Mouse (Mus musculus): Measurements from ENCODE around the gene Thrb. TPM values are rescaled to one million over a fixed set of nuclear protein-coding genes. Genes with fewer than 3 reads are reported as not detected.

The Thrb gene
- polyA plus RNA-seq, 1 experiment from 2014 or later = 0.20 TPM

DNA sequence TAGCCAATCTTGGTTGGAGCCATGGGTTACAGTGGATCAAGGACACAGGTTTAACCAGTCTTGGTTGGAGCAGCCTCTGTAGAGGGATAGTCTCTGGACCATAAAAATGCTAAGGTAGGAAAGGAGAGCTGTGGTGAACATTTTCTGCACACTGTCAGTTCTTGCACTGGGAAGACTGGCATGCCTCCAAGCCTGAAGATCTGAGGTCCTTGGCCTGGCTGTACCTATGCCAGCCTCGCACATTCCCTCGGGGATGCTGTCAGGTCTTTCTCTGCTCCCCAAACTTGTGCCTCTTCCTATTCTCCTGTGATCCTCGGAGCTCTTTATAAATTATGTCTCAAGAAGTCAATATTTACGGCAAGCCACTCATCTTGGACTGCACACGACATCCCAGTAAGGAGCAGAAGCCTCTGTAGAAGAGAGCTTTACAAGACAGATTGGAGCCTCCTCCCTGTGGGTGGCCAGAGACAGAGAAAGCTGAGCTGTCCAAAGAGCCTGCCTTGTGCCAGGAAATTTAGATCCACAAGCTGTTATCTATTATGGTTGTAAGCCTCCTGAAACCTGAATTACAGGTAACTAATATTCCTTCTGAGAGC, 199.8 kb downstream of the Thrb start:
- WGBS = 74% methylated on average over 5 of the region's 5 CpGs

DNA sequence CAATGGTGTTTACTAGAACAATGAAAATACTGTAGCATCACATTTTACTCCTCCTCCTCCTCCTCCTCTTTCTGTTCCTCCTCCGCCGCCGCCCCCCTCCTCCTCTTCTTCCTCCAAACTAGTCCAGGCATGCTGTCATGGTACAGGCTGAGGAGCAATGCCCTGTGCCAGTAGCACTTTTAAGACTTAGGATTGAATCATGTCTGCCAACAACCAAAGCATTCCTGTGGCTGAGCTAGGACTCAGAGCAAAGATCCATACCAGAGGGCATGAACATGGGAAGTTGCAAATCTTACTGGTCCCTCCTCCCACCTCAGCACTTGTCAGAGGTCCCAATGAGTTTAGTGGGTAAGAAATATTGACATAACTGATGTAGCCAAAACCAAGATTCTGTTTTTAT, 202.6 kb downstream of the Thrb start:
- no peak for ATAC-seq (ENCODE audit: low FRiP score, low TSS enrichment)
- H3K4me3 ChIP-seq (ENCODE audit: low read length) = no peak overlapping the region
- H3K4me2 ChIP-seq (replicated peaks; ENCODE audit: low read depth, low read length) = no peak overlapping the region
- no peaks in the 10 kb centered on the region for H3K27me3 ChIP-seq (ENCODE audit: control insufficient read depth, insufficient read depth, low read length)
- H3K4me1 ChIP-seq (ENCODE audit: control insufficient read depth, insufficient read depth, low read length) = no peaks in the 10 kb centered on the region
- H3K9me3 ChIP-seq (ENCODE audit: control insufficient read depth, low read length) = no peaks in the 10 kb centered on the region
- H3K9ac ChIP-seq (ENCODE audit: low read depth, low read length) = no peak overlapping the region
- no peak overlapping the region for H3K27ac ChIP-seq (ENCODE audit: low read depth, low read length)
- WGBS = 86% methylated on average over 3 of the region's 3 CpGs
- H3K36me3 ChIP-seq (ENCODE audit: control insufficient read depth, insufficient read depth, low read length) = no peaks in the 10 kb centered on the region

More for the DNA sequence above, 199.8 kb downstream of the Thrb start:
- Histone ChIP-seq H3K36me3 (ENCODE audit: control insufficient read depth, insufficient read depth, low read length) (no peaks in the 10 kb centered on the region), H3K4me2 (replicated peaks; ENCODE audit: low read depth, low read length) (no peak overlapping the region), H3K4me3 (ENCODE audit: low read length) (no peak overlapping the region), H3K9me3 (ENCODE audit: control insufficient read depth, low read length) (no peaks in the 10 kb centered on the region), H3K4me1 (ENCODE audit: control insufficient read depth, insufficient read depth, low read length) (no peaks in the 10 kb centered on the region), H3K9ac (ENCODE audit: low read depth, low read length) (no peak overlapping the region), H3K27ac (ENCODE audit: low read depth, low read length) (no peak overlapping the region), H3K27me3 (ENCODE audit: control insufficient read depth, insufficient read depth, low read length) (no peaks in the 10 kb centered on the region)
- no peak for ATAC-seq (ENCODE audit: low FRiP score, low TSS enrichment)

DNA sequence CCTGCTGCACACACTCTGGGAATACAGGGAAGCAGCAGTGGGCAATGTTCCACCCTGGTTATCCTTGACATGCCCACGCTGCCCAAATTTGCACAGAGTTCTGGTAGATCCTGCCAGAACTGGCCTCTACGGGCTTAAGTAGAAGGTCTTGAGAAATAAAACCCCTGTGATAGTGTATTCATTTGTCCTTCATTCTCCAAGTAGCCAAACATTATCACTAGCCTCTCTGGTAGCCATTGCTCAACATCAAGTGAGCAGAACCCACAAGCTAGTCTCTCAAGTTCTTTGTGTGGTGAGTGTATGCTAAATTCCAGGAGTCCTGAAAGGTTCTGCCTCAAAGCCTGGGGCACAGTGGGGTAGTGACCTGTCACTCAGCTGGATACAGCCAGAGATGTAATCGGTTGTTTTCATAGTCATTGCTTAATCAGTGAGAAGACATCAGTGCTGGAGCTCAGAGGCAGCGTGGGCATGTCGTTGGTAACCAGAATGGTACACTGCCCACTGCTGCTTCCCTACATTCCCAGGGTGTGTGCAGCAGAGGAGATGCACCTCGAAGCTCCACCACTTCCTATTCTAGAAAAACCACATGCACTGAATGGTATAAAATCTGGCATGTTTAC, 203.8 kb downstream of the Thrb start:
- 78% methylated on average over 6 of the region's 6 CpGs for WGBS
- no peak for ATAC-seq (ENCODE audit: low FRiP score, low TSS enrichment)
- Histone ChIP-seq H3K27ac (ENCODE audit: low read depth, low read length) (no peak overlapping the region), H3K9ac (ENCODE audit: low read depth, low read length) (no peak overlapping the region), H3K27me3 (ENCODE audit: control insufficient read depth, insufficient read depth, low read length) (no peaks in the 10 kb centered on the region), H3K36me3 (ENCODE audit: control insufficient read depth, insufficient read depth, low read length) (no peaks in the 10 kb centered on the region), H3K4me1 (ENCODE audit: control insufficient read depth, insufficient read depth, low read length) (no peaks in the 10 kb centered on the region), H3K4me3 (ENCODE audit: low read length) (no peak overlapping the region), H3K4me2 (replicated peaks; ENCODE audit: low read depth, low read length) (no peak overlapping the region), H3K9me3 (ENCODE audit: control insufficient read depth, low read length) (no peaks in the 10 kb centered on the region)

- no peak for ATAC-seq (ENCODE audit: low FRiP score, low TSS enrichment)
- Histone ChIP-seq H3K4me3 (ENCODE audit: low read length) (no peak overlapping the region), H3K27ac (ENCODE audit: low read depth, low read length) (no peak overlapping the region), H3K9me3 (ENCODE audit: control insufficient read depth, low read length) (no peaks in the 10 kb centered on the region), H3K27me3 (ENCODE audit: control insufficient read depth, insufficient read depth, low read length) (no peaks in the 10 kb centered on the region), H3K4me2 (replicated peaks; ENCODE audit: low read depth, low read length) (no peak overlapping the region), H3K4me1 (ENCODE audit: control insufficient read depth, insufficient read depth, low read length) (no peaks in the 10 kb centered on the region), H3K9ac (ENCODE audit: low read depth, low read length) (no peak overlapping the region), H3K36me3 (ENCODE audit: control insufficient read depth, insufficient read depth, low read length) (no peaks in the 10 kb centered on the region)
- WGBS = 63% methylated on average over 6 of the region's 6 CpGs
Measured at GRCm38 (mm10) chr14:17868326-17868725, 208.3 kb downstream of the Thrb start.

- H3K36me3 ChIP-seq (ENCODE audit: control insufficient read depth, insufficient read depth, low read length) = no peaks in the 10 kb centered on the region
- ATAC-seq (ENCODE audit: low FRiP score, low TSS enrichment) = no peak
- no peaks in the 10 kb centered on the region for H3K9me3 ChIP-seq (ENCODE audit: control insufficient read depth, low read length)
- no peaks in the 10 kb centered on the region for H3K27me3 ChIP-seq (ENCODE audit: control insufficient read depth, insufficient read depth, low read length)
- H3K27ac ChIP-seq (ENCODE audit: low read depth, low read length) = no peak overlapping the region
- H3K4me2 ChIP-seq (replicated peaks; ENCODE audit: low read depth, low read length) = no peak overlapping the region
- H3K4me3 ChIP-seq (ENCODE audit: low read length) = no peak overlapping the region
- H3K9ac ChIP-seq (ENCODE audit: low read depth, low read length) = no peak overlapping the region
- 39% methylated on average over 2 of the region's 2 CpGs for WGBS
- no peaks in the 10 kb centered on the region for H3K4me1 ChIP-seq (ENCODE audit: control insufficient read depth, insufficient read depth, low read length)
Measured at GRCm38 (mm10) chr14:17875946-17876345, 215.9 kb downstream of the Thrb start.

GRCm38 (mm10) chr14:17879446-17879845, 219.4 kb downstream of the Thrb start:
- H3K27me3 ChIP-seq (ENCODE audit: control insufficient read depth, insufficient read depth, low read length) = no peaks in the 10 kb centered on the region
- ATAC-seq (ENCODE audit: low FRiP score, low TSS enrichment) = no peak
- no peak overlapping the region for H3K9ac ChIP-seq (ENCODE audit: low read depth, low read length)
- WGBS = 90% methylated on average over 5 of the region's 5 CpGs
- H3K4me3 ChIP-seq (ENCODE audit: low read length) = no peak overlapping the region
- H3K4me2 ChIP-seq (replicated peaks; ENCODE audit: low read depth, low read length) = no peak overlapping the region
- H3K9me3 ChIP-seq (ENCODE audit: control insufficient read depth, low read length) = no peaks in the 10 kb centered on the region
- no peak overlapping the region for H3K27ac ChIP-seq (ENCODE audit: low read depth, low read length)
- no peaks in the 10 kb centered on the region for H3K4me1 ChIP-seq (ENCODE audit: control insufficient read depth, insufficient read depth, low read length)
- no peaks in the 10 kb centered on the region for H3K36me3 ChIP-seq (ENCODE audit: control insufficient read depth, insufficient read depth, low read length)

- no peak for ATAC-seq (ENCODE audit: low FRiP score, low TSS enrichment)
- no peaks in the 10 kb centered on the region for H3K36me3 ChIP-seq (ENCODE audit: control insufficient read depth, insufficient read depth, low read length)
- no peaks in the 10 kb centered on the region for H3K27me3 ChIP-seq (ENCODE audit: control insufficient read depth, insufficient read depth, low read length)
- WGBS = 77% methylated on average over 13 of the region's 13 CpGs
- no peak overlapping the region for H3K27ac ChIP-seq (ENCODE audit: low read depth, low read length)
- H3K9me3 ChIP-seq (ENCODE audit: control insufficient read depth, low read length) = no peaks in the 10 kb centered on the region
- no peak overlapping the region for H3K4me3 ChIP-seq (ENCODE audit: low read length)
- H3K9ac ChIP-seq (ENCODE audit: low read depth, low read length) = no peak overlapping the region
- H3K4me2 ChIP-seq (replicated peaks; ENCODE audit: low read depth, low read length) = no peak overlapping the region
- no peaks in the 10 kb centered on the region for H3K4me1 ChIP-seq (ENCODE audit: control insufficient read depth, insufficient read depth, low read length)
Measured at GRCm38 (mm10) chr14:17884884-17885283, 224.8 kb downstream of the Thrb start.

- no peak for ATAC-seq (ENCODE audit: low FRiP score, low TSS enrichment)
- no peak overlapping the region for H3K4me2 ChIP-seq (replicated peaks; ENCODE audit: low read depth, low read length)
- no peaks in the 10 kb centered on the region for H3K27me3 ChIP-seq (ENCODE audit: control insufficient read depth, insufficient read depth, low read length)
- 85% methylated on average over 3 of the region's 3 CpGs for WGBS
- H3K36me3 ChIP-seq (ENCODE audit: control insufficient read depth, insufficient read depth, low read length) = no peaks in the 10 kb centered on the region
- no peak overlapping the region for H3K4me3 ChIP-seq (ENCODE audit: low read length)
- H3K27ac ChIP-seq (ENCODE audit: low read depth, low read length) = no peak overlapping the region
- H3K4me1 ChIP-seq (ENCODE audit: control insufficient read depth, insufficient read depth, low read length) = no peaks in the 10 kb centered on the region
- no peak overlapping the region for H3K9ac ChIP-seq (ENCODE audit: low read depth, low read length)
- H3K9me3 ChIP-seq (ENCODE audit: control insufficient read depth, low read length) = no peaks in the 10 kb centered on the region
Measured at GRCm38 (mm10) chr14:17885320-17885719, 225.3 kb downstream of the Thrb start.

- ATAC-seq (ENCODE audit: low FRiP score, low TSS enrichment) = no peak
- H3K27ac ChIP-seq (ENCODE audit: low read depth, low read length) = no peak overlapping the region
- H3K4me2 ChIP-seq (replicated peaks; ENCODE audit: low read depth, low read length) = no peak overlapping the region
- no peaks in the 10 kb centered on the region for H3K4me1 ChIP-seq (ENCODE audit: control insufficient read depth, insufficient read depth, low read length)
- H3K4me3 ChIP-seq (ENCODE audit: low read length) = no peak overlapping the region
- no peaks in the 10 kb centered on the region for H3K9me3 ChIP-seq (ENCODE audit: control insufficient read depth, low read length)
- H3K36me3 ChIP-seq (ENCODE audit: control insufficient read depth, insufficient read depth, low read length) = no peaks in the 10 kb centered on the region
- no peak overlapping the region for H3K9ac ChIP-seq (ENCODE audit: low read depth, low read length)
- WGBS = 93% methylated on average over 1 of the region's 1 CpGs
- no peaks in the 10 kb centered on the region for H3K27me3 ChIP-seq (ENCODE audit: control insufficient read depth, insufficient read depth, low read length)
Measured at GRCm38 (mm10) chr14:17894791-17895190, 234.7 kb downstream of the Thrb start.
